Mouse (Mus musculus) adrenal gland, postnatal 4 days (tissue): Measurements from ENCODE around the gene Nradd. TPM values are rescaled to one million over a fixed set of nuclear protein-coding genes. Genes with fewer than 3 reads are reported as not detected.

Experiments
- DNase-seq, 2 experiments: peaks; one replicate each; pipeline ENCODE4 v3.0.0; 2021 to 2022; ENCODE audit warnings: low spot score in 2 of 2, mixed read lengths in 2 of 2
- microRNA-seq: library from miRNA; unstranded; fragments of <30 nt; microRNA quantifications from one replicate; pipeline ENCODE4 v1.2.0, GENCODE M21; 2021
- total RNA-seq, 2 experiments: library from RNA; stranded (reverse); gene quantifications; 2 replicates each; pipeline ENCODE4 v1.2.3; 2021

The Nradd gene
- total RNA-seq, 2 experiments from 2014 or later, result 16.0 to 17.9 TPM

DNA sequence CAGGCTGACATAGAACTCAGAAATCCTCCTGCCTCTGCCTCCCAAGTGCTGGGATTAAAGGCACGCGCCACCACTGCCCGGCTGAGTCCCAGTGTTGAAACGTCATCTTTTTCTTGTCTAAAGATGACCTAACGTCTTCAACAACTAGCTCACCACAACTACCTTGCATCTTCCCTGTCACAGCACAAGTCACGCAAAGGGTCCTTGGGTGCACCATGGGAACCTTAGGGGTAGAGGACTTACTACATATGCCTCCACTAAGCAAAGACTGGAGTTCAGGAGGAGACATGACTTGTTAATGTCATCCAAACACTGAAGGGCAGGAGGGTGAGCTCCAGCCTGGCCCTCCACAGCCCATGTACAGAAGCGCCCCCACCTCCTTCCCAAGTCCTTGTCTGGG lies 3.6 kb downstream of the Nradd start:
- no peak for DNase-seq

DNA sequence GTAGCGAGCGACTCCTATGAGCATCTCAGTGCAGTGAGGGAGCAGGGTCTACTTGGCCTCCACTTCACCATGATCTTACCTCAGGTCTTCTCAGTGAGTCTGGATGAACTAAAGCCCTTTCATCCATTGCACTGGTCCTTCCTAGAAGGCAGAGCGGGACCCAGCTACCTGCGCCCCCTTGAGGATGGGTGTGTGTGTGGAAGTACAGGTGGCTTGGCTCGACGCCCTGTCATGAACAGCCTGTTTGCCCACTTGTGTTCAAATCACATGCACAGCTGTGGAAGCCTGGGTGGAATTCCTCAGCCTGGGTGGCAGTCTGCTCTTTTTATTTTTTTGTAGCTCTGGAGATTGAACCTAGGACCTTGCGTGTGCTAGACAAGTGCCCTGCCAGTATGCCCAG lies 4.1 kb downstream of the Nradd start:
- DNase-seq, result no peak

- peak in 1 of 2 experiments; percentile 4 for DNase-seq
Measured at GRCm38 (mm10) chr9:110617081-110617480, 7.2 kb downstream of the Nradd start.

DNA sequence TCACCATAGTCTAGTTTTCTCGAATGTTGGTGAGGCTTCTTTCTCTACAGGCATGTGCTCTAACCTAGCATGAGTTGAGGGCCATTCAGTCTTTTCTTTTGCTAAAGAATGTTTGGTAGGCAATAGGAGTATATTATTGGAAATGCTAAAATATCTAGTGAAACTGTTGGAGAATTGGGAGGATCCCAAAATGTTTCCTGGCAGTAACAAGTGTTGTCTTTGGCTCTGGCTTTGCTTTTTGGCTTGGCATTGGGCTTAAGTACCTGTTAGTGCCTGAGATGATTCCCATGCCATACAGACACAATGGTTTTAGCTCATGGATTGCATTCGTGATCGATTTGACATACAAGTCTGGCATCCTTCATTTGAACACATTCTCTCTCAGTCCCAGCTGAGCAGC lies 12.8 kb downstream of the Nradd start:
- no peak for DNase-seq

DNA sequence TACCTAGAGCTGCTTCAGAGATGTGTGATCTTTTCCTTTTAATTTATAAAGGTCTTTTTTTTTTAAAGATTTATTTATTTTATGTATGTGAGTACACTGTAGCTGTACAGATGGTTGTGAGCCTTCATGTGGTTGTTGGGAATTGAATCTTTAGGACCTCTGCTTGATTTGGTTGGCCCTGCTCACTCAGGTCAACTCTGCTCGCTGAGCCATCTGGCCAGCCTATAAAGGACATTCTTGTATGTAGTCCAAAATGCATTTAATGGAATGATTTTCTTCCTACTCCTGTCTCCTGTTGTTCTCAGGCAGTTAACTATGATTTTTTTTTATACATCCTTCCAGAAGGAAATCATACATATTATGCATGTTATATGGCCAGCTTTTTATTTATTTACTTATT lies 40.7 kb downstream of the Nradd start:
- no peak for DNase-seq

DNA sequence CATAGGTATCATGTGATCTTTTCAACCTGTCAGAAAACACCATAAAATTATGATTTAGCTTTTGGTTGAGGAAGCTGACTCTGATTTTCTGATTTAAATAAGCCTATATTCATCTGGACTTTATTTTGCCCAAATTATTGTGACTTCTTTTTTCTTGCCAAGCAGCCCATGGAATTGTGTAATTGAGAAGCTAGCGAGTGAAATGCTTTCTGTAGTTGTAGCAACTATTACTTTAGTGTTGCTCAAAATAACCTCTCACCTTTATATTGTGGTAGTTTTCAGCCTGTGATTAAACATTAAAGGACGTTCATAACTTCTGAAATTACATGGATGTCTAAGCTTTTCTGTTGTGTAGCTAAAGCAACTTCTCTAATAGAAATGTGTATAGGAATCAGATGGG lies 42.1 kb downstream of the Nradd start:
- DNase-seq, result no peak

Small RNAs within 50 kb of the gene (microRNA-seq; reads per million reads assigned to microRNA genes)
- not detected for gene Mir8107

Other genes starting within 250 kb of the Nradd start
- gene Ptpn23, start 216.2 kb downstream of the Nradd start, total RNA-seq, result 10 to 100 TPM; 55.4 to 64.8 TPM
- 10 to 100 TPM; 24.9 to 79.3 TPM for gene Ngp, start 204.7 kb downstream of the Nradd start, total RNA-seq
- gene Klhl18, start 147.8 kb downstream of the Nradd start, total RNA-seq, result 10 to 100 TPM; 11.2 to 12.0 TPM
- gene Kif9, start 147.5 kb downstream of the Nradd start, total RNA-seq, result under 1 TPM; 0.76 to 0.95 TPM
- gene Setd2, start 91.9 kb downstream of the Nradd start, total RNA-seq, result 100 to 1,000 TPM in 1 of 2 experiments, 10 to 100 TPM in 1; 97.0 to 102 TPM
- 10 to 100 TPM in 1 of 2 experiments, 1 to 10 TPM in 1; 8.9 to 11.8 TPM for gene Nbeal2, start 29.7 kb upstream of the Nradd start, total RNA-seq
- gene Ccdc12, start 32.1 kb upstream of the Nradd start, total RNA-seq, result 10 to 100 TPM; 65.9 to 74.9 TPM
- gene Myl3, start 117.4 kb upstream of the Nradd start, total RNA-seq, result 1 to 10 TPM; 2.9 to 9.8 TPM
- gene Pth1r, start 122.7 kb upstream of the Nradd start, total RNA-seq, result 10 to 100 TPM; 18.0 to 37.9 TPM
- gene Prss42, start 173.7 kb upstream of the Nradd start, total RNA-seq, result not detected
- not detected for gene Prss44, start 189.5 kb upstream of the Nradd start, total RNA-seq
- not detected for gene Prss43, start 202.2 kb upstream of the Nradd start, total RNA-seq
- gene Prss45, start 210.1 kb upstream of the Nradd start, total RNA-seq, result not detected
- not detected for gene Prss46, start 220.1 kb upstream of the Nradd start, total RNA-seq
- gene Prss50, start 233.5 kb upstream of the Nradd start, total RNA-seq, result under 1 TPM in 1 of 2 experiments, not detected in 1; 0.34 TPM